Mouse (Mus musculus) kidney, postnatal 25 days (tissue): ENCODE results near the gene Iars2.
"Not testable (repeated sequence)": the region's sequence is repeated elsewhere in the genome, so short reads cannot be mapped to it uniquely, and the experiment has no call there.

Source experiments
- DNase-seq, 2 experiments: peaks; one replicate each; pipeline ENCODE4 v3.0.0; 2021; ENCODE audit warnings: mixed read lengths in 2 of 2

The Iars2 gene

DNA sequence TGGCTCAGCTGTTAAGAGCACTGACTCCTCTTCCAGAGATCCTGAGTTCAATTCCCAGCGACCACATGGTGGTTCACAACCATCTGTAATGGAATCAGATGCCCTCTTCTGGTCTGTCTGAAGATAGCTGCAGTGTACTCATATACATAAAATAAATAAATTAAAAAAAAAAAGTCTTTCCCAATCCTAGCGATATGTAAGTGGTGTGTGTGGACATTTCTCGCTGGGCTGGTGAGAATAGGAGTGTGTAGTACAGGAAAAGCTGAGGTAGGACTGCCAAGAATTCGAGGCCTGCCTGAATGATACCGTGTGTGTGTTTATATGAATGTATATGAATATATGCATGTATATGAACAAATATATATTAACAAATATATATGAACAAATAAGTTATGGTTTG lies 2.2 kb upstream of the Iars2 start:
- no peak for DNase-seq

DNA sequence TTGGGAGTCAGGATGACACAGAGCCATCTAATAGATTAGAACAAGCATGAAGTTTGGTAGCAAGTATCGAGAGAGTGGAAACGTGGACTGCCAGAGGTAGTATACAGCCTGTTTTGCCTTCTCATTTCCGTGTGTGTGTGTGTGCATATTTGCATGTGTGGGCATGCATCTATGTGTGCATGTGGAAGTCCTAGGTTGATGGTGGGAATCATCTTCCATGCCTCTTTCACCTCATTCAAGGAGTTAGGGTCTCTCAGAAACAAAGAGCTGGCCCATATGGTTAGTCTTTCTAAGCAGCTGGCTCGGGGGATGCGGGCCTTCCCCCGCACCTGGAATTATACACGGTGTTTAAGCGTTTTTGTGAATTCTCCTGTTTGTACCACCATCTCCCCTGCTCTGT lies 655 bp upstream of the Iars2 start:
- no peak for DNase-seq

DNA sequence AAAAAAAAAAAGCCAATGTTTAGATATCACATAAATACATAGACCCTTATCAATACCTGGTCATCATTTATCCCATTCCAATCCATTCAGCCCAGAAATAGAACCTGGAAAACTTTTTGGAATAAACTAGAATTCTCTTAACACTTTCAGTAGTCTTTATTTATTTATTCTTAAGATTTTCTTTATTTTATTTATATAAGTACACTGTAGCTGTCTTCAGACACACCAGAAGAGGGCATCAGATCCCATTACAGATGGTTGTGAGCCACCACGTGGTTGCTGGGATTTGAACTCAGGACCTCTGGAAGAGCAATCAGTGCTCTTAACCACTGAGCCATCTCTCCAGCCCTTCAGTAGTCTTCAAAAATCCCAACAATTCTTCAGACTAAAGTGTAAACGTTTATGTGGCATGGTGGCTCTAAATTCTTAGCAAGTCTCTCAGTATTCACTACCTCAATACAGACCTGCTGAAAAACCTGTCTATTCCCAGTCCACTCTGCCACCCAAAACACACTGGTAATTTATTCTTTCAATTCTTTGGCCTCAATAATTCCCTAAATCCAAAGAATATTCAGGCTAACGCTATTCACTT lies 1.3 kb downstream of the Iars2 start:
- not testable (repeated sequence) for DNase-seq

DNA sequence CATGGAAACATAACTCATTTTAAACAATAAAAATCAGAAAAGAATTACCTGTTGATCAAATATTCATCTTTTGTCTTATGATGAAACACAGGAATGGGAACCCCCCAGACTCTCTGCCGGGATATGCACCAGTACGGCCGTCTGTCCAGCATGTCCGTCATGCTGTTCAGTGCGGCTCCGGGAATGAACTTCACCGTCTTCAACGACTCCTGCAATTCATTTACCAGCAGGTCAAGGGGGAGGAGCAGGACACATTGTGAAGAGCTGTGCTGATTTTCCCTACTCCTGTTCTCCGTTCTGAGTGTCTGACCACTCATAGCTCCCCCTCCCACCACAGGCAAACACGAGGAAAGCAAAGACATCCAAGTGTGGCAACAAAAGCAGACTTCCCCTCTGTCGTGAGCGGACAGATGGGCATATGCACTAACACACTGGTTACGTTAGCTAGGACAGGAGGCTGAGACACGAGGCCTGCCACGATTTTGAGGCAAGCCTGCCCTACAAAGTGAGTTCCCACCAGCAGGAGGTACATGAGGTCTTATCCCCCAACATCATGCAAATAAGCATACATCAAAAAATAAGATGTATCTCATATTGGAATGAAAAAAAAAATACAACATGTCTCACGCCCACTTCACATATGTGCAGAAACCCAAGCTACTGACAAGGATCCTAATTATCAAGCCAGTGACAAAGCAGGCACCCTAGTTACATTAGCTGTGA lies 13.2 kb downstream of the Iars2 start:
- peak; percentile 33 to 59 for DNase-seq

DNA sequence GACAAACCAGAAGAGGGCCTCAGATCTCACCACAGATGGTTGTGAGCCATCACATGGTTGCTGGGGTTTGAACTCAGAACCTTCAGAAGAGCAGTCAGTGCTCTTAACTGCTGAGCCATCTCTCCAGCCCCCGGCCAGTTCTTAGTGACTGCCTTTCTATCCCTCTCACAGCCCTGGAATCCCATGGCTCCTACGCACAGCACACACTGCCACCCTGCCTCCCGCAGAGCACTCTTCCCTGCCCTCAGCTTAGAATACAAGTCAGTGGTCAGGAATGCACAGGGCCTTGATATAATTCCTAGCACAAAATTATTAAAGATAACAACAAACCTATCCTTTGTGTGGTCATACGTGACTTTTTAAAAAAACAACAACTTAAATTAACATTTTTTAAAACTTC lies 14.7 kb downstream of the Iars2 start:
- no peak for DNase-seq

DNA sequence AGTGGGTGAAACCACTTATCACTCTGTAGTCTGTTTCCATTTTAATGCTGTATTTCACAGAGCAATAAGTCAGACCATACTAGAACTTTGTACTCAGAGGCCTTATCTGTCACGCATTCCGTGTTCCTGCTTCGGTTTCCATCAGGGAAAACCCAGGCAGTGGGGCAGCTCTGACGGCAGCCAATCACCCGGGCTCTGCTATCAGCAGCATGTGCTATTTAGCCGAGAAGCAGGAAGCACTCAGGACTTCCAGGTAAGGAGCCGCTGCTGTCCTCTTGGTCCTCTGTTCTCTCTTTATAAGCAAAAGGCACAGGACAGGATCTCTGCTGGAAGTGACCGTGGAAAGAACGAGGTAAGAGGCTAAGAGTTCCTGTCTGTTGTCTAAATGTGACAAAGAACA lies 17.2 kb downstream of the Iars2 start:
- no peak for DNase-seq

DNA sequence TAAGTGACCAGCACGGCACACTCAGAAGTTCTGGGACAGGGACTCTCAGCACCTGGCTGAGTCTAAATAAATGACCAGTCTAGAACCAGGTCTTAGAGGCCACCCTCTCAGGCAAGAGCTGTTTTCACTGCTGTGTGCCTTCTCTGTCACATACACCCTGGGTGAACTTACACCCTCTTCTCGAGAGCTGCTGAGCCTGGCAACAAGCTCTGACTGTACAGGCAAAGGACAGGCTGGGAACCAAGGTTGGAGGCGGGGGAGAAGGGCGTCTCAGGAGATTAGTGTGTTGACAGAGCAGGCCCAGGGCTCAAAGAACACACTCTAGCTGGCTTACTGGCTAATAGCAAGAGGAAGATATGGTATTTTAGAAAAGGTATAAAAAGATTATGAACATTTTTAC lies 20.3 kb downstream of the Iars2 start:
- DNase-seq = peak; percentile 21 to 60

DNA sequence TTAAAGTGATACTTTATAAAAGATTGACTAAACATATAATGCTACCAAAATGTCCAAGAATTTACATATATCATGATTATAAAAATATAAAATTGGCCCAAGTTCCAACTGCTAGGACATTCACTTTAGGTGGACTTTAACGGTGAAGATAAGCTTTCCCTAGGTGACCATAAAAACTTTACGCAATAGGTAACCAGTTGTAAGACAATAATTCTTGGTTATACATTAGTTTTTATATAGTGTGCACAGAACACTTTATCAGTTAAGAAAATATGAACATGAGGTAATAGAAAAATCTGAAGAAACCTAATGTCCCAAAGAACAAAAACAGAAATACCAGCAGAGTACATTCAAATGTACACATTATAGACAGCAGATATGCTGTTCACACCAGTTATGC lies 20.9 kb downstream of the Iars2 start:
- no peak for DNase-seq

DNA sequence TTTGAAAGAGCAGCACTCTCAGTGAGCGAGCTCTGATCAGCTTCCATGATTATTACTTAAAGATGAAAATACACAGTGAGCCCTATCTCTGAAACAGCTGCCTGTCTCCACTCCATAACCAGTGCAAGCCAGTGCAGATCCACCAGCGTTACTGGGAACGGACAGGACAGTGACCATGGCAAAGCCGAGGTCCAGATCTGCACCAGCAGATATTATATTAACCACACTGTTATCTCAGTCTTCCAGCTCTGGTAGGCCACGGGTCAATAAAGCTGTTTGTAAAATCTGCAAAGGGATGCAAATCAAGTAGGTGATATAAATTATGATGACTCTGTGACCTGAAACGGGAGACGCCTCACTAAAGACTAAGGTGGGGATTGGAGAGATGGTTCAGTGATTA lies 21.6 kb downstream of the Iars2 start:
- no peak for DNase-seq

DNA sequence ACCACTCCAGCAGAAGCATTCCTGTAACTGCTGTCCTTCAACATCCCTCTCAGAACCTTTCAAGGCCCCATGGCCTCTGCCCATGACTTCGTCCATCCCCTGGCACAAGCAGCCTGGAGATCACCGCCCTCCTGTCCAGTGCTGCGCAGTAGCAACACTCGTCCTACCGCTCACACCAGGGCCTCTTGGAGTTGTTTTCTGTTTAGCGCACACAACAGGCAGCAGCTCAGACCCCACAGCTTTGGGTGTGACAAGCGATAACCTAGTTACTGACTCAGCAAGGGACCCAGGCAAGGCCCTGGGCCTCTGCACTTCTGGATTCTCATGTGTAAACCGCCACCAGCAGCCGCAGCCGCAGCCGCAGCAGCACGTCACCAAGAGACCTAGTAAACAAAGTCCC lies 22.4 kb downstream of the Iars2 start:
- DNase-seq = no peak

DNA sequence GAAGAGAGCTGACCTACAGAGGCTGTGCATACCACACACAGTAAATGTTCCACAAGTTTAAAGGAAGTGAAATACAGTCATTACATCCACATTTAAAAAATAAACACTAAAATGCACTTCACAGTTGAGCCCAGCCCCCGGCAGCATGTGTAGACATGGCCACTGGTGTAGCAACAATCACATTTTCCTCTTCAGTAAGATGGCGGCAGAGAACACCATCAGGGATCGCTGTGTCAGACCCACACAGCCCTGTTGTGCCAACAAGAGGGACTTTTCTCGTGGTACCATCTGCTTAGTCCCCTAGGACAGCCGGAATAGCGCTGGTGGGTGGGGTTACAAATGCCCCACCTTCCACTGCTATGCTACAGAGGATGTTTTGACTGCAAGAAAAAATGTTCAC lies 26.4 kb downstream of the Iars2 start:
- DNase-seq = no peak

DNA sequence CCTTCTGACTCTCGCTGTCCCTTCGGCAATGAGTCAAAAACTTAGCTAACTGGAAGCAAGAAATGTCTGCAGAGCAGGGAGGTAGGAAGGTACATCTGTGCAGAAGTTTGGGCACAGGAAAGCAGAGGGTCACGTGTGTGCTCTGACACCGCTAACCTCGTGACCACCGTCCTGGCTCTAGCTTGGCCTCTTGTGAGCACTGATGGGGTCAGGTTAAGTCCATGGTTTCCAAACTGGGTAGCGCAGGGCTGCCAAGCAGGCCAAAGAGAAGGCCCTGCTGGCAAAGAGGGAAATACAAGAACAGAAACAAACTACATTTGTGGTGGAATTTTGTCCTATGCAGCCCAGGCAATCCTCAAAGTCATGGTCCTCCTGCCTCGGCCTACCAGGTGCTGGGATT lies 30.7 kb downstream of the Iars2 start:
- DNase-seq = no peak

DNA sequence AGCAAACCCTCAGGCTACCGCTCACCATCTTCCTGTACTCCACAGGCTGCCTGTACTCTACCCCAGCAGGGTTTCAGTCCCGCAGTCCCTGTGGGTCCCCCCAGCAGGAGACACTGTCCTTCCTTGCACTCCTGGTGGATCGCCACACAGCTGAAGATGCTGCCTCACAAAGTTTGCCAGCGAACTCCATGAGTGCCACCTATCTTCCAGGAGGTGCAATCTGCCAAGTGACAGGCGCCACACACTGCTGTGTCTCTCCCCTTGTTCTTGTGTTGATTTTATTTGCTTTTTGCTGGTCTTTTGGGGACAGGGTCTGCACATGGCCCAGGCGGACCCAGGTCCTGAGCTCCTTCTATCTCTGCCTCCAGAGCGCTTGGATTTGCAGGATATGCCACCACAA lies 32.3 kb downstream of the Iars2 start:
- no peak for DNase-seq

DNA sequence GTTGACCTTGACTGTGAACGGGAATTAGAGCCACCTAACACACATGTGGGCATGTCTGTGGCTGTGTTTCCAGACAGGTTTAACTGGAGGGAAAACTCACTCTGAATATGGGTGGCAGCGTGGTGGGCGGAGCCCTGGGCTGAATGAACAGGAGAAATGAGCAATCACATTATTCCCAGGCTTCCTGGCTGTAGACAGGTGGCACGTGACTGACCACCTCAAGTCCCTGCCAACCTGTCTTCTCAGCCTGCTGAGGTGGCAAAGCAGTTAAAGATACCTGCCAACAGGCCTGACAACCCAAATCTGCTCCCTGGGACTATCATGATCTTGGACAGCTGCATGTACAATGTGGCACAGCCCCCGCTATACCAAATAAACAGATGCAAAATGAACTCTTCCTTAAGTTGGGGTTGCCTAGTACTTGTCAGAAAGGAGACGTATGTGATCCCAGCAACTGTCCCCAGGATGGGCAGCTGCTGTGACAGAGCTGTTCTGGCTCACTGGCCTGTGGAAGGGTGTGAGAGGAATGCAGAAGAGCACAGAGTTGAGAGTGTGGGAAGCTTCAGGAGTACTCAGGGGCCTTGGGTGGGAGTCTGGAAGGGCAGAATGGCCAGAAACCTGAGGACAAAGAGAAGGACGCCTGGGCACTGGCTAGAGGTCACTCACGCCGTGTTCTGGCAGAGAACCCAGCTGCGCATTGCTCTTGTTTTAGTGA lies 36.4 kb downstream of the Iars2 start:
- no peak for DNase-seq

DNA sequence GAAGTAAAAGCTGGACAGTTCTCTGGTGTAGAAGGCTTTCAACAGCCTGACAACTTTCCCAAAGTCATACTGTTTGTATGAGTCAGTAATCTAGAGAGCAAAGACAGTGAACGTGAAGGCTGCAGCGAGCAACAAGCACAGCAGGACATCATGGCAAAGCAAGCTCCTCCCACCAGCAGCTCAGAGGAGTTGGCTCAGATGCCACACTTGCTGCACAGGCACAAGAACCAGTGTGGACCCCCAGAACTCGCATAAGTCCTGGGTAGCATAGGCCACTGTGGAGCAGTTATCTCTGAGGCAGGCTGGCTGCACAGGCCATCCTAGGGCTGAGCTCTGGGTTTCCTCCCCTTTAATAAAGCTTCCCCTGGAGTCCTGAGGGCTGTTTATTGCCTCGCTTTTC lies 37.9 kb downstream of the Iars2 start:
- DNase-seq = no peak

DNA sequence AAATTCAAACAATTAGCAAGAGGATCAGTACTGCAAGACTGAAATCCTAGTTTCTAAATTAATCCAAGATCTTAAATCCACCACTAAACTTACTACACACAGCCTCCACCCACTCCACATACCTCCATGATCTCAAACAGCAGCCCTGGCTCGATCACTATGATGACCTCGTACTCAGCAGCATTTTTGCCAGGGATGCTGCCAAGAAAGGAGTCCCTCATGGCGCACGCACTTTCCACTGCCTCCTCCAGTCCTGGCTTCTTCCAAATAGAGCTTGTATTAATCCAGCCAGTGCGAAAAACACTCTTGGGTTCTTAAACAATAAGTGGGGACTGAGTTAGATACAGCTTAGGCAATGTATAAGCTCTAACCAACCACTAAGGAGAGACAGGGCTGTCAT lies 40.0 kb downstream of the Iars2 start:
- no peak for DNase-seq

DNA sequence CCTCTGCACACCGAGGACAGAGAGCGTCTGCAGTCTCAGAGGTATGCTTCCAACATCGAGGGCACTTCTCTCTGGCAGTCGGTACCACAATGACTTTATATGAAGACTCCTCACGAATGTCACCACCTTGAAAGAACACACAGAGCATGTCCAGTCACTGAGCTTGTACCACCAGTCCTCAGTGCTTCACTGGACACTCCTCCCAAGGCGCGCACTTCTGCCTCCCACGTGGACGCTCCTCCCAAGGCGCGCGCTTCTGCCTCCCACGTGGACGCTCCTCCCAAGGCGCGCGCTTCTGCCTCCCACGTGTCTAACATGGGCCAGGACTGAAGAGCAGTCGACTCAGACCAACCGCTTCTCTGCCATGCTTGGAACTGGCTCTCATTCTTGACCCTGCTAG lies 42.1 kb downstream of the Iars2 start:
- no peak for DNase-seq

DNA sequence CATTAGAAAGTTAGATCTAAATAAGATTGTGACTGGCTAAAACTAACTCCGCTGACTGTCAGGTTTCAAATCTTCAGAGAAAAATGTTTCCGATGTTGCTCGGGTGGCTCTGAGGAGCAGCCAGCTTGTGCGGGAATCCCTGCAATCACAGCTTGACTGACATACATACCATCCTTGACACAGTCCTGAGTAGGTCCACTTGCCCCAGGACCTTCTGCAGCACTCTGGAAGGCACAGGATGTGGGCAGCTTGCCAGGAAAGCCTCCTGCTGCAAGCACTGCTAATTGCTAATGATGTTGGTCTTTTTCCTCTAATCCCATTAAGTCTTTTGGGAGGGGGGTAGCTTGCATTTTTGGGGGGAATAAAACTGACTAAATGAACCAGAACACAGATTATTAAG lies 44.0 kb downstream of the Iars2 start:
- DNase-seq = peak; percentile 85 to 87

DNA sequence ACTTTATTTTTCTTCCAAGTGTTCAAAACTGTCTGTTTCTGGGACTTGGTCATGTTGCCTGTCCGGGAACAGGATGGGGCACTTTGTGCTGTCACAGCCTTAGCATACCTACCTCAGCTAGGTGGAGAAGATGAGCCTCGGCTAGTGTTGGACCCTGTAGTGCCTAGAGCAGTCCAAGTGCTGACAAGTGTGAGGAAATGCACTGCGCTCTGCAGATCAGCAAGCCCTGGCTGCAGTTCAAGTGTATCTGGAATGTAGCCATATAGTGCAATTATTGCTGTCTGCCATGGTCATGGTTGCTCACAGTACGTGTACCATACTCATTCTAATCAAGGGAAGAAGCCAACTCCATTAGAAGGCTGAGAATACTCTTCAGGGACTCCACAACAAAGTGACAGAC lies 44.5 kb downstream of the Iars2 start:
- DNase-seq = peak; percentile 58 to 82

DNA sequence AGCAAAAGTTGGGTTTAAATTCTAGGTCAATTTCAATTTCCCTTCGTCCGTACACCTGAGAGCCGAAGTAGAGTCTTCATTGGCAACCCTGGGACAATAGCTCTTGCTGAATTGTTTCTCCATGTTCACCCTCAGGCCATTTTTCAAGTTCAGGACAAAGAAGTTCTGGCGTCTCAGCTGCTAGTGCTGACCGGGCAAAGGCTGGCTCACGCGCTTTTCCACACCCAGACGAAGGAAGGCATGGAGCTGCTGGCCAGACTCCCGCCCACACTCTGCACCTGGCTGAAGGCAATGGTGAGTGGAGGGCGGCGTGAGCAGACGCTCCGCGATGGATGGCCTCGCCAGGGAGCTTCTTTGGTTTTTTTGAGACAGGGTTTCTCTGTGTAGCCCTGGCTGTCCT lies 45.9 kb downstream of the Iars2 start:
- DNase-seq = peak in 1 of 2 experiments; percentile 60

DNA sequence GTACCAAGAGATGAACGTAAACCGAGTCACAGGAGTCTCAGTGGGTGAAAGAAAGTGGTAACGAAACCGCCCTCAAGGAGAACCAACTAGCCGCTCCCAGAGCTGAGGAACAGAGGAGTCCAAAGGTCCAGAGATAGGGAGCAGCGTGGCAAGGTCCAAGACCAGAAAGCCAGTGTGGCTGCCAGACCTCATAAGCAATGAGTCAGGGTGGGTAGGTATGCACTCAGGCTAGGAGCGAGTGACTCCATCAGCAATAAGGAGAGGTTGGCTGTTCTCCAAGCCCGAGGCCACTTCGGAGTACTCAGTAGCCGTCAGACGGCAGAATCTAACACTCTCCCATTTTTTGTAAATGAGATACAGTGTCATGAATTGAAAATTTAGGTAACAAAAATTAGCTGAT lies 46.4 kb downstream of the Iars2 start:
- DNase-seq = peak; percentile 65 to 80

DNA sequence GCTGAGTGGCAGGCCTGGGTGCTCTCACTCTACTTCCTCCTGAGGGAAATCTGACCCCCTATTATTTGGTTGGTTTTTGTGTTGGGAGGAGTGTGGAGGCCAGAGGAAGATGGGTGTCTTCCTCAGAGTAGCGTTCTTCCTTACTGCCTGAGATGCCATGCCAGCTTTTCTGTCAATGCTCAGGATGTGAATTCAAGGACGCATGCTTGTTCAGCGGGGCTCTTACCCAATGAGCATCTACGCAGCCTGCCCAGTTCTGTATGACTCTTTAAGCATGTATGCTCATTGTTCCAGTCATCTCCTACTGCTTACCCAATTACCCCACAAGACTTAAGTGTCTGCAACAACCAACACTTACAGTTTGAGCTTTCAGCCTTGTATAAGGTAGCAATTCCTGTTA lies 48.6 kb downstream of the Iars2 start:
- no peak for DNase-seq

DNA sequence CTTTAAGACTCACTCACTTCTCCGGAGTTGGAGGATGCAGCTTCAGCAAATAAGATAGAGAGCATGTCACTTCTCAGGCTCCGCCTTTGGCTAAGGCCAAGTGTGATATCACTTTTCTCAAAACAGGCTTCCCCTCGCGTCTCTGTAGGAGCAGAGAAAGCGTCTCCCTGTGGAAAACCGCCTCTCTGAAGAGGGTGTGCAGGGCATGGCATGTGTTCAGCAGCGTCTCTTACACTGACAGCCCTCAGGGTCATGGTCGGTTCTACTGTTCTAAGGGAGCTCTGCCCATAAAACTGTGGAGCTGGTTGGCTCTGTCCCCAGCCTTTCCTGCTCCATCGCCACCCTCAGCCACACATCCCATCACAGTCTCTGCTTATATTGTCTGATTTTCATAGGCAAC lies 49.9 kb downstream of the Iars2 start:
- no peak for DNase-seq

DNA sequence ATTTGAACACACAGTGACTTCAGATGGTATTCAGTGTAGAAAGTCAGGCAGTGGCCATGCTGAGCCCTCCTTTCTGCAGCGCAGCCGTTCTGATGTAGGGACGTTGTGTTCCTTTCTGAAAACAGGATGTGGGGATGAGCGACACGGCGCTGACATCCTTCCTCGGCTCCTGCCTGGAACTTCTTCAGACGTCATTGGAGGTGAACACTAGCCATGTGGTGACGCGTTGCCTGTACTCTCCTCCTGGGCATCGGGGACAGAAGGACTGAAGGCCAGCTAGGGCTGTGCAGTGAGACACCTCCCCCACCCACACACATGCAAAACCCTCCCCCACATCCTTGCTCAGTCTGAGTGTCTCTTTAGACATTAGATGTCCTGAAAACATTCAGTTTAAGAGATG lies 52.2 kb downstream of the Iars2 start:
- DNase-seq = peak; percentile 35 to 81
